In the genomic region with DNA sequence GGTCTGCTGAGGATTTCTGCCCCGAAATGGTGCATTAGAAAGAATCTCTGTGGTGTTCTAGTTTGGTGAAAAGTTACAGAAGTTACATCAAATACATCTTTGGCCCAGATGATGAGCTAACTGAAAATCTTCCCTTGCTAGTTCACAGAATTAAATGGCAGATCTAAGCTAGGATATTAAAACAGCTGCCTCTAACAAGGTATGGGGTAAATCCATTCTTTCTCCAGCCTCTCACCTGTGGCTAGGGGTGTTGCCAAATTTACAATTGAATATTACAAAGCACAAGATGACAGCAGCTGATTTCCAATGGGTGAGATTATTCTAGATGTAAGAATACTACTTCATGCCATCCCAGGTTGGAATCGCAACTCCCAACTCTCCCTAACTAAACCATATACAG, we compare ENCODE assay signal across 8 mouse cellular contexts. TPM values are rescaled to one million over a fixed set of nuclear protein-coding genes. Genes with fewer than 3 reads are reported as not detected.
DNase-seq lines count a peak whose midpoint lies in the region; ATAC-seq and TF ChIP-seq lines count a peak whose summit lies in the region.

Gene Cul1, plus strand, starts transcription at position 301 of the 400 bp plus-strand sequence.

- peak within 1 kb of the TSS; percentile 96 for H3K4me3 ChIP-seq in lung, embryonic 14.5 days (ENCODE audit: low read depth, low read length)
- H3K4me3 ChIP-seq in cortical plate, adult 2 months (ENCODE audit: insufficient read depth, low read length), result peak within 1 kb of the TSS; percentile 48
- H3K4me3 ChIP-seq in heart, embryonic 11.5 days (ENCODE audit: low read depth, low read length), result peak within 1 kb of the TSS; percentile 98
- H3K4me3 ChIP-seq in midbrain, postnatal 0 days (ENCODE audit: low read depth, low read length), result peak within 1 kb of the TSS; percentile 97

- H3K27ac ChIP-seq in lung, embryonic 14.5 days (ENCODE audit: low read depth), result peak within 1 kb of the TSS; percentile 99
- peak within 1 kb of the TSS; percentile 99 for H3K27ac ChIP-seq in cortical plate, adult 2 months (ENCODE audit: insufficient read depth, low read length)
- H3K27ac ChIP-seq in heart, embryonic 11.5 days (ENCODE audit: low read depth, low read length), result peak within 1 kb of the TSS; percentile 99
- peak within 1 kb of the TSS; percentile 99 for H3K27ac ChIP-seq in midbrain, postnatal 0 days (ENCODE audit: low read depth, low read length)

- no peak for ATAC-seq in lung, embryonic 14.5 days (ENCODE audit: insufficient read depth)
- no peak for ATAC-seq in heart, embryonic 11.5 days (replicated peaks; ENCODE audit: insufficient number of reproducible peaks, low FRiP score, low TSS enrichment)
- ATAC-seq in midbrain, postnatal 0 days (ENCODE audit: low FRiP score), result no peak

- 43% methylated on average over 2 of the region's 2 CpGs for WGBS in lung, embryonic 14.5 days
- WGBS in heart, embryonic 11.5 days (ENCODE audit: insufficient replicate concordance), result 38% methylated on average over 2 of the region's 2 CpGs
- 44% methylated on average over 2 of the region's 2 CpGs for WGBS in midbrain, postnatal 0 days

- DNase-seq in lung, embryonic 14.5 days, result no peak
- DNase-seq in lung, postnatal 4 days, result no peak
- no peak for DNase-seq in left cerebral cortex, adult 8-10 months (ENCODE audit: low spot score in 2 of 2)
- no peak for DNase-seq in midbrain, postnatal 0 days (ENCODE audit: low spot score)
- DNase-seq in cerebellum, postnatal 10 days, result no peak
- no peak for DNase-seq in embryo, embryonic 11 days

- H3K9ac ChIP-seq in lung, embryonic 14.5 days, result peak within 1 kb of the TSS; percentile 99
- peak within 1 kb of the TSS; percentile 100 for H3K9ac ChIP-seq in heart, embryonic 11.5 days (ENCODE audit: low read depth, low read length)
- H3K9ac ChIP-seq in midbrain, postnatal 0 days (replicated peaks; ENCODE audit: low read length, poor library complexity, severe bottlenecking), result peak within 1 kb of the TSS; percentile 100

- H3K4me2 ChIP-seq in lung, embryonic 14.5 days, result peak within 1 kb of the TSS; percentile 77
- H3K4me2 ChIP-seq in heart, embryonic 11.5 days, result peak within 1 kb of the TSS; percentile 91
- peak within 1 kb of the TSS; percentile 86 for H3K4me2 ChIP-seq in midbrain, postnatal 0 days (ENCODE audit: low read depth, low read length, poor library complexity, severe bottlenecking)

- no peaks in the 10 kb centered on the region for H3K9me3 ChIP-seq in lung, embryonic 14.5 days (ENCODE audit: low read depth, low read length)
- no peaks in the 10 kb centered on the region for H3K9me3 ChIP-seq in heart, embryonic 11.5 days (replicated peaks; ENCODE audit: control insufficient read depth, low read length)
- H3K9me3 ChIP-seq in midbrain, postnatal 0 days (ENCODE audit: low read length), result no peaks in the 10 kb centered on the region

- no peak for TF ChIP-seq CTCF in lung, embryonic 14.5 days (IDR thresholded peaks at IDR 0.05; ENCODE audit: low read depth)
- TF ChIP-seq CTCF in cortical plate, adult 2 months (IDR thresholded peaks at IDR 0.05; ENCODE audit: extremely low read depth, insufficient read depth, low read length), result no peak
- TF ChIP-seq CTCF in midbrain, postnatal 0 days (IDR thresholded peaks at IDR 0.05), result no peak

- H3K27me3 ChIP-seq in lung, embryonic 14.5 days (ENCODE audit: insufficient read depth, low read length), result no peaks in the 10 kb centered on the region
- H3K27me3 ChIP-seq in heart, embryonic 11.5 days (ENCODE audit: control insufficient read depth, insufficient read depth, low read length), result no peaks in the 10 kb centered on the region
- no peaks in the 10 kb centered on the region for H3K27me3 ChIP-seq in midbrain, postnatal 0 days (ENCODE audit: insufficient read depth, low read length)

- H3K4me1 ChIP-seq in lung, embryonic 14.5 days (ENCODE audit: insufficient read depth), result no peaks in the 10 kb centered on the region
- H3K4me1 ChIP-seq in cortical plate, adult 2 months (ENCODE audit: control insufficient read depth, insufficient read depth, low read length), result peaks cover 2% of the 10 kb centered on the region; the same call in 1 of the 2 replicates
- H3K4me1 ChIP-seq in heart, embryonic 11.5 days (ENCODE audit: control insufficient read depth, insufficient read depth, low read length), result peaks cover 18% of the 10 kb centered on the region
- H3K4me1 ChIP-seq in midbrain, postnatal 0 days (ENCODE audit: insufficient read depth, low read length), result peaks cover 6% of the 10 kb centered on the region

- H3K36me3 ChIP-seq in lung, embryonic 14.5 days (ENCODE audit: insufficient read depth), result no peaks in the 10 kb centered on the region
- no peaks in the 10 kb centered on the region for H3K36me3 ChIP-seq in heart, embryonic 11.5 days (ENCODE audit: control insufficient read depth, insufficient read depth, low read length)
- no peaks in the 10 kb centered on the region for H3K36me3 ChIP-seq in midbrain, postnatal 0 days (ENCODE audit: insufficient read depth, low read length)

- TF ChIP-seq POLR2A in cortical plate, adult 2 months (IDR thresholded peaks at IDR 0.05; ENCODE audit: extremely low read depth, insufficient read depth, low read length), result no peak

RNA-seq across cellular contexts. Expression of gene Cul1, which starts in this region (rescaled TPM):
- 149 and 155 TPM in 2 replicates for polyA plus RNA-seq in lung, embryonic 14.5 days (2014; fragmentation: Nextera tagmentation; extraction: Ambion mirVana)
- 103 and 106 TPM in 2 replicates for polyA plus RNA-seq in cortical plate, adult 2 months (2012; rRNA removed)
- 116 and 132 TPM in 2 replicates for polyA plus RNA-seq in heart, embryonic 11.5 days (2014; fragmentation: Nextera tagmentation; extraction: Ambion mirVana)
- total RNA-seq in left cerebral cortex, adult 8-10 months (2022), result 100 to 1,000 TPM; 105 to 118 (median 113) TPM
- 110 and 136 TPM in 2 replicates for total RNA-seq in midbrain, postnatal 0 days (2014; rRNA removed)
- 110 and 121 TPM in 2 replicates for polyA plus RNA-seq in midbrain, postnatal 0 days (2015; fragmentation: Nextera tagmentation; extraction: Ambion mirVana)

Comparison
In these comparisons a context has a peak if more than half of its experiments do, and no peak if none do; other contexts are left out.
1. H3K4me3 ChIP-seq: peak in every context shown above with its lines; median percentile 98 in heart, embryonic 11.5 days; 97 in midbrain, postnatal 0 days; 96 in lung, embryonic 14.5 days; 48 in cortical plate, adult 2 months.